Comparison of ENCODE assay signal across 30 mouse cellular contexts in the genomic region with DNA sequence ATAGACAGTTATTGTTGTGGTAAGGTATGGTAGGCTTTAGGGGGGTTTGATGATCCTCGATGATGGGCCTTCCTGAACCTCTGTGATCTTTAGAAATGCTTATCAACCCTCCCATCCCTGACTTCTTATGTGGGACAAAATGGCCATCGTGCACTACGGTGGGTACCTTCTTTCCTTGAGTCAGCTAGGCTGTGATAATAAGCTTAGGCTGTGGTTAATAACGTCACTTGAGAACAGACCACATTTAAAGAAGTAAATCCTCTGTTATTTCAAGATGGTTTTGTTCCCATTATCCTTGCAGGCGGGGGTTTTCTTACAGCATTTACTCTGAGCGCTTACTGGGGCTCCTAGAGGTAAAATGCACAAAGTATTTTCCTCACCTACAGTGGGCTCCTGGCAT. TPM values are rescaled to one million over a fixed set of nuclear protein-coding genes. Genes with fewer than 3 reads are reported as not detected.
A peak's percentile ranks its signal among the peaks of the same experiment; 100 is the strongest.
DNase-seq lines count a peak whose midpoint lies in the region; ATAC-seq and TF ChIP-seq lines count a peak whose summit lies in the region.
"Had no signal": no experiment of that assay in that cellular context is flagged by ENCODE, and none has a peak within 500 bp of the region (broad histone marks: within the 10 kb centered on the region; RNA-seq: fewer than 3 reads in every experiment).

No protein-coding gene starts in this region.

- H3K36me3 ChIP-seq in CH12.LX (replicated peaks in 1 of 2; ENCODE audit: control insufficient read depth in 1 of 2, insufficient read depth in 1 of 2, low read length in 1 of 2): no peaks in the 10 kb centered on the region
- H3K36me3 ChIP-seq: embryonic facial prominence, embryonic 13.5 days; forebrain, embryonic 10.5 days; G1E; hindbrain, embryonic 12.5 days; hindbrain, embryonic 15.5 days had no signal

- no peak overlapping the region for H3K4me3 ChIP-seq in CH12.LX (replicated peaks in 1 of 3; ENCODE audit: low read depth in 2 of 3, low read length in 2 of 3, poor library complexity in 1 of 3)
- H3K4me3 ChIP-seq: embryonic facial prominence, embryonic 13.5 days; forebrain, embryonic 10.5 days; forebrain, embryonic 13.5 days; gastrocnemius, adult 2 months; hindbrain, embryonic 12.5 days; hindbrain, embryonic 15.5 days had no signal

- no peak for TF ChIP-seq CTCF in CH12.LX (conservative IDR thresholded peaks at IDR 0.05 in 1 of 2, IDR thresholded peaks at IDR 0.05 in 1 of 2; ENCODE audit: low read depth in 2 of 2, low read length in 2 of 2)

- peaks cover 5% of the 10 kb centered on the region for H3K9me3 ChIP-seq in CH12.LX (replicated peaks; ENCODE audit: low read length)
- H3K9me3 ChIP-seq: embryonic facial prominence, embryonic 13.5 days; forebrain, embryonic 10.5 days; forebrain, embryonic 13.5 days; G1E; hindbrain, embryonic 12.5 days; hindbrain, embryonic 15.5 days had no signal

- dilution Hi-C loops in CH12.LX (cut with MboI; ENCODE audit: extremely low pct_ligation_motif_present, extremely low pct_unique_long_range_greater_than_20kb, low sequenced_read_pairs): no loop called here

- H3K4me1 ChIP-seq in CH12.LX (ENCODE audit: control insufficient read depth in 1 of 2, insufficient read depth in 2 of 2): peaks cover 24 to 83% of the 10 kb centered on the region in 2 experiments
- H3K4me1 ChIP-seq: embryonic facial prominence, embryonic 13.5 days; forebrain, embryonic 10.5 days; forebrain, embryonic 13.5 days; hindbrain, embryonic 12.5 days; hindbrain, embryonic 15.5 days had no signal

- no peak for TF ChIP-seq RAD21 in CH12.LX (IDR thresholded peaks at IDR 0.05; ENCODE audit: low read depth, low read length)

- H3K27ac ChIP-seq in CH12.LX (ENCODE audit: insufficient read depth, low read depth): peak overlapping the region; percentile 81; the same call in 1 of the 2 replicates
- H3K27ac ChIP-seq: embryonic facial prominence, embryonic 13.5 days; forebrain, embryonic 10.5 days; forebrain, embryonic 13.5 days; gastrocnemius, adult 2 months; hindbrain, embryonic 12.5 days; hindbrain, embryonic 15.5 days had no signal

- H3K9ac ChIP-seq in CH12.LX (ENCODE audit: insufficient read depth, low read depth): peak overlapping the region; percentile 78
- H3K9ac ChIP-seq: embryonic facial prominence, embryonic 13.5 days; forebrain, embryonic 13.5 days; hindbrain, embryonic 12.5 days; hindbrain, embryonic 15.5 days had no signal

- in situ Hi-C loops in CH12.LX (cut with MboI; ENCODE audit: low pct_ligation_motif_present, low pct_unique_long_range_greater_than_20kb, low sequenced_read_pairs): no loop called here

- no peaks in the 10 kb centered on the region for H3K27me3 ChIP-seq in CH12.LX (replicated peaks)
- H3K27me3 ChIP-seq: embryonic facial prominence, embryonic 13.5 days; forebrain, embryonic 13.5 days; hindbrain, embryonic 12.5 days; hindbrain, embryonic 15.5 days had no signal

- H3K4me2 ChIP-seq in CH12.LX (ENCODE audit: insufficient read depth, low read depth, poor library complexity, severe bottlenecking): peak overlapping the region; percentile 54; the same call in 1 of the 2 replicates
- H3K4me2 ChIP-seq: embryonic facial prominence, embryonic 13.5 days; forebrain, embryonic 13.5 days; heart, embryonic 11.5 days; hindbrain, embryonic 12.5 days; hindbrain, embryonic 15.5 days had no signal

- peaks cover 7% of the 10 kb centered on the region for H3K79me2 ChIP-seq in CH12.LX (replicated peaks; ENCODE audit: control insufficient read depth, extremely low read depth, insufficient read depth, poor library complexity, severe bottlenecking)

- peak; percentile 69 for ATAC-seq in common myeloid progenitor, adult 5-6 weeks (replicated peaks; ENCODE audit: low read depth, poor library complexity, severe bottlenecking)
- ATAC-seq in megakaryocyte progenitor cell, adult 5-6 weeks (replicated peaks; ENCODE audit: poor library complexity): peak; percentile 70
- ATAC-seq: activated CD4-positive, CD25-positive, alpha-beta regulatory T cell, adult 4 months; forebrain, embryonic 13.5 days; forebrain, embryonic 16.5 days; intestine, postnatal 0 days had no signal

- TF ChIP-seq POLR2A in CH12.LX (IDR thresholded peaks at IDR 0.05; ENCODE audit: low read depth, low read length): no peak

- DNase-seq in 416B (ENCODE audit: low read depth): peak; percentile 47
- DNase-seq in CH12.LX (ENCODE audit: extremely low read depth): no peak
- DNase-seq in right cerebral cortex, postnatal 36 days (ENCODE audit: low spot score in 2 of 2): no peak
- no peak for DNase-seq in thymus, postnatal 14 days
- DNase-seq: adrenal gland, adult 8-10 months; adrenal gland, postnatal 36 days; cerebellum, adult 18-20 months; cerebellum, adult 9-10 months; cerebellum, postnatal 14 days; gastrocnemius, adult 2 months; gastrocnemius, postnatal 14 days had no signal

- TF ChIP-seq EP300 in CH12.LX (IDR thresholded peaks at IDR 0.05; ENCODE audit: low read length): no peak

TF ChIP-seq in CH12.LX, 34 proteins besides CTCF, POLR2A, EP300 and RAD21:
- TF ChIP-seq JUND (conservative IDR thresholded peaks at IDR 0.05; ENCODE audit: low read depth, low read length): no peak
- no peak for TF ChIP-seq ETS1 (conservative IDR thresholded peaks at IDR 0.05; ENCODE audit: low read depth, low read length)
- no peak for TF ChIP-seq USF2 (conservative IDR thresholded peaks at IDR 0.05; ENCODE audit: low read depth, low read length)
- TF ChIP-seq MAX (IDR thresholded peaks at IDR 0.05; ENCODE audit: low read length): no peak
- TF ChIP-seq NRF1 (IDR thresholded peaks at IDR 0.05; ENCODE audit: low read depth, low read length): no peak
- TF ChIP-seq GABPA (IDR thresholded peaks at IDR 0.05; ENCODE audit: insufficient replicate concordance, low read depth, low read length): no peak
- TF ChIP-seq IRF4 (IDR thresholded peaks at IDR 0.05; ENCODE audit: low read depth, low read length): no peak
- TF ChIP-seq CHD2 (IDR thresholded peaks at IDR 0.05; ENCODE audit: low read length): no peak
- TF ChIP-seq ZNF384 (IDR thresholded peaks at IDR 0.05; ENCODE audit: low read depth, low read length): no peak
- TF ChIP-seq BHLHE40 (IDR thresholded peaks at IDR 0.05; ENCODE audit: low read depth, low read length): no peak

RNA-seq across cellular contexts. Expression of gene Ninj2, which starts 8.8 kb away (rescaled TPM):
- total RNA-seq in CH12.LX (2012; rRNA removed): 4.6 and 6.5 TPM in 2 replicates
- total RNA-seq in CH12.LX (2014; rRNA removed): not detected in 2 replicates
- 0.97 and 1.1 TPM in 2 replicates for polyA plus RNA-seq in CH12.LX (2012; ENCODE audit: insufficient read length, low read depth)
- total RNA-seq in common myeloid progenitor, adult 5-6 weeks (2017): not detected in 2 replicates
- not detected in 2 replicates for total RNA-seq in megakaryocyte progenitor cell, adult 5-6 weeks (2015)
- total RNA-seq in megakaryocyte progenitor cell, adult 5-6 weeks (2017): not detected in 2 replicates
- total RNA-seq: adrenal gland, adult 8-10 months; adrenal gland, postnatal 36 days; G1E; gastrocnemius, adult 2 months; gastrocnemius, postnatal 14 days; gastrocnemius, postnatal 4 days; heart, adult 8-10 months; heart, postnatal 25 days; hematopoietic stem cell, adult 5-6 weeks had no signal
- polyA plus RNA-seq: embryonic facial prominence, embryonic 13.5 days; forebrain, embryonic 10.5 days; forebrain, embryonic 13.5 days; forebrain, embryonic 16.5 days; G1E; heart, embryonic 11.5 days; heart, embryonic 14.5 days; heart, postnatal 0 days; hindbrain, embryonic 12.5 days; hindbrain, embryonic 15.5 days; intestine, embryonic 14.5 days; intestine, postnatal 0 days had no signal
